23 mouse cellular contexts compared by ENCODE assay signal in genomic region chr3:89577154-89577553, GRCm38 (mm10). TPM values are rescaled to one million over a fixed set of nuclear protein-coding genes. Genes with fewer than 3 reads are reported as not detected.
DNase-seq lines count a peak whose midpoint lies in the region; ATAC-seq and TF ChIP-seq lines count a peak whose summit lies in the region.
"Had no signal": no experiment of that assay in that cellular context is flagged by ENCODE, and none has a peak within 500 bp of the region (broad histone marks: within the 10 kb centered on the region; RNA-seq: fewer than 3 reads in every experiment).

No protein-coding gene starts in this region.

- no peak overlapping the region for H3K4me3 ChIP-seq in liver, postnatal 0 days (ENCODE audit: low read depth, low read length)
- no peak overlapping the region for H3K4me3 ChIP-seq in liver, embryonic 13.5 days (replicated peaks)
- no peak overlapping the region for H3K4me3 ChIP-seq in liver, embryonic 16.5 days (ENCODE audit: low read depth, low read length)
- H3K4me3 ChIP-seq: forebrain, embryonic 10.5 days; forebrain, embryonic 13.5 days; gastrocnemius, adult 2 months; hindbrain, embryonic 10.5 days; hindbrain, embryonic 13.5 days had no signal

- no peak for TF ChIP-seq EP300 in liver, postnatal 0 days (IDR thresholded peaks at IDR 0.05; ENCODE audit: low read depth)

- no peak for ATAC-seq in liver, postnatal 0 days
- ATAC-seq in liver, embryonic 13.5 days (ENCODE audit: low read depth) = peak; percentile 65
- ATAC-seq in liver, embryonic 16.5 days (ENCODE audit: low read depth) = peak; percentile 59
- ATAC-seq: forebrain, embryonic 13.5 days; forebrain, embryonic 16.5 days; hindbrain, postnatal 0 days; Patski had no signal

- no peak overlapping the region for H3K9ac ChIP-seq in liver, postnatal 0 days (replicated peaks)
- H3K9ac ChIP-seq in liver, embryonic 13.5 days = no peak overlapping the region
- H3K9ac ChIP-seq in liver, embryonic 16.5 days (ENCODE audit: low read depth, low read length) = no peak overlapping the region
- H3K9ac ChIP-seq: forebrain, embryonic 13.5 days; hindbrain, embryonic 13.5 days had no signal

- H3K27me3 ChIP-seq in liver, postnatal 0 days (ENCODE audit: insufficient read depth, low read length) = no peaks in the 10 kb centered on the region
- H3K27me3 ChIP-seq in liver, embryonic 13.5 days = peaks cover 12% of the 10 kb centered on the region; the same call in 1 of the 2 replicates
- no peaks in the 10 kb centered on the region for H3K27me3 ChIP-seq in liver, embryonic 16.5 days (ENCODE audit: control insufficient read depth, insufficient read depth, low read depth, low read length)
- H3K27me3 ChIP-seq: forebrain, embryonic 13.5 days; hindbrain, embryonic 13.5 days had no signal

- TF ChIP-seq CTCF in liver, postnatal 0 days (IDR thresholded peaks at IDR 0.05; ENCODE audit: low read depth) = no peak

- H3K36me3 ChIP-seq in liver, postnatal 0 days (replicated peaks; ENCODE audit: insufficient read depth, low read length) = no peaks in the 10 kb centered on the region
- H3K36me3 ChIP-seq in liver, embryonic 13.5 days = no peaks in the 10 kb centered on the region
- no peaks in the 10 kb centered on the region for H3K36me3 ChIP-seq in liver, embryonic 16.5 days (ENCODE audit: control insufficient read depth, insufficient read depth)
- H3K36me3 ChIP-seq: forebrain, embryonic 10.5 days; hindbrain, embryonic 10.5 days; hindbrain, embryonic 13.5 days had no signal

- H3K4me2 ChIP-seq in liver, postnatal 0 days (ENCODE audit: low read depth, low read length) = no peak overlapping the region
- no peak overlapping the region for H3K4me2 ChIP-seq in liver, embryonic 13.5 days
- no peak overlapping the region for H3K4me2 ChIP-seq in liver, embryonic 16.5 days (ENCODE audit: low read depth, low read length)
- H3K4me2 ChIP-seq: forebrain, embryonic 13.5 days; heart, embryonic 11.5 days; hindbrain, embryonic 13.5 days had no signal

- H3K27ac ChIP-seq in liver, postnatal 0 days (ENCODE audit: low read depth) = no peak overlapping the region
- no peak overlapping the region for H3K27ac ChIP-seq in liver, embryonic 13.5 days
- H3K27ac ChIP-seq in liver, embryonic 16.5 days (ENCODE audit: low read length) = peak overlapping the region; percentile 12; the same call in 1 of the 2 replicates
- H3K27ac ChIP-seq: forebrain, embryonic 10.5 days; forebrain, embryonic 13.5 days; gastrocnemius, adult 2 months; hindbrain, embryonic 10.5 days; hindbrain, embryonic 13.5 days; hindbrain, postnatal 0 days had no signal

- peaks cover 6% of the 10 kb centered on the region for H3K4me1 ChIP-seq in liver, postnatal 0 days (ENCODE audit: insufficient read depth)
- peaks cover 48% of the 10 kb centered on the region for H3K4me1 ChIP-seq in liver, embryonic 13.5 days (replicated peaks)
- peaks cover 16% of the 10 kb centered on the region for H3K4me1 ChIP-seq in liver, embryonic 16.5 days (ENCODE audit: control insufficient read depth, low read depth, low read length)
- H3K4me1 ChIP-seq: forebrain, embryonic 13.5 days had no signal

- H3K9me3 ChIP-seq in liver, postnatal 0 days (ENCODE audit: low read length) = no peaks in the 10 kb centered on the region
- no peaks in the 10 kb centered on the region for H3K9me3 ChIP-seq in liver, embryonic 13.5 days (replicated peaks)
- H3K9me3 ChIP-seq in liver, embryonic 16.5 days (replicated peaks; ENCODE audit: control insufficient read depth, low read length) = no peaks in the 10 kb centered on the region
- H3K9me3 ChIP-seq: forebrain, embryonic 13.5 days; hindbrain, embryonic 13.5 days had no signal

- peak; percentile 25 for DNase-seq in liver
- DNase-seq in liver, postnatal 0 days = no peak
- DNase-seq in c-Kit-positive CD71-positive TER-119-positive erythroid progenitor cells, embryonic 14.5 days (ENCODE audit: low spot score) = peak; percentile 21
- peak; percentile 22 for DNase-seq in liver, embryonic 13.5 days
- no peak for DNase-seq in right cerebral cortex, adult 2 months (ENCODE audit: low spot score in 2 of 2)
- DNase-seq in frontal cortex, postnatal 10 days (ENCODE audit: low spot score in 2 of 2) = no peak
- no peak for DNase-seq in heart, postnatal 4 days
- DNase-seq: adrenal gland, postnatal 10 days; cerebellum, adult 18-20 months; cerebellum, adult 9-10 months; cerebellum, postnatal 14 days; gastrocnemius, adult 2 months; gastrocnemius, postnatal 14 days; heart, adult 11 months had no signal

- 60% methylated on average over 5 of the region's 5 CpGs for WGBS in liver, postnatal 0 days (ENCODE audit: insufficient replicate concordance)
- 34% methylated on average over 5 of the region's 5 CpGs for WGBS in liver, embryonic 13.5 days (ENCODE audit: insufficient replicate concordance)
- 37% methylated on average over 5 of the region's 5 CpGs for WGBS in liver, embryonic 16.5 days (ENCODE audit: insufficient replicate concordance)

RNA-seq across cellular contexts. Expression of gene Kcnn3, which starts 57.2 kb away (rescaled TPM):
- polyA plus RNA-seq in liver, postnatal 0 days (2015; fragmentation: Nextera tagmentation; extraction: Ambion mirVana) = 0.04 TPM in 2 replicates
- 0.03 and 0.05 TPM in 2 replicates for polyA plus RNA-seq in liver, embryonic 13.5 days (2015; fragmentation: Nextera tagmentation; extraction: Ambion mirVana)
- polyA plus RNA-seq in liver, embryonic 16.5 days (2015; fragmentation: Nextera tagmentation; extraction: Ambion mirVana) = 0.05 TPM in 1 of 2 replicates, not detected in the other
- 1 to 10 TPM; 4.3 to 4.8 TPM for total RNA-seq in heart, postnatal 4 days (2021)

Comparison
In these comparisons a context has a peak if more than half of its experiments do, and no peak if none do; other contexts are left out.
1. DNase-seq: peak in liver (single experiment), c-Kit-positive CD71-positive TER-119-positive erythroid progenitor cells, embryonic 14.5 days (single experiment) and liver, embryonic 13.5 days (single experiment); none in liver, postnatal 0 days (single experiment), right cerebral cortex, adult 2 months (0 of 2), frontal cortex, postnatal 10 days (0 of 2) and heart, postnatal 4 days (single experiment).